Mouse (Mus musculus): ENCODE data around the gene Rad23a. TPM values are rescaled to one million over a fixed set of nuclear protein-coding genes. Genes with fewer than 3 reads are reported as not detected.

Rad23a gene
- 87.7 and 100 TPM in 2 replicates for polyA plus RNA-seq (2014; fragmentation: Nextera tagmentation; extraction: Ambion mirVana)

GRCm38 (mm10) chr8:84840248-84840999, at the start of gene Rad23a:
Rad23a (minus strand) TSS chr8:84840665.
- H3K9ac ChIP-seq (ENCODE audit: low read length): peak within 1 kb of the TSS; percentile 97
- ATAC-seq (ENCODE audit: low FRiP score) (peak; percentile 97), DNase-seq (ENCODE audit: low spot score, missing footprints) (peak; percentile 98)
- peaks cover 22% of the 10 kb centered on the region for H3K4me1 ChIP-seq (ENCODE audit: control insufficient read depth, insufficient read depth, low read length)
- under 1% methylated on average over 51 of the region's 55 CpGs for whole genome bisulfite sequencing
- H3K36me3 ChIP-seq (ENCODE audit: control insufficient read depth, insufficient read depth, low read length): peaks cover 57% of the 10 kb centered on the region
- no peaks in the 10 kb centered on the region for H3K9me3 ChIP-seq (ENCODE audit: control insufficient read depth, low read length)
- H3K27me3 ChIP-seq (ENCODE audit: control insufficient read depth, insufficient read depth, low read length): no peaks in the 10 kb centered on the region
- peak within 1 kb of the TSS; percentile 94 for H3K4me3 ChIP-seq (ENCODE audit: low read depth, low read length)
- H3K27ac ChIP-seq (ENCODE audit: low read depth, low read length): peak within 1 kb of the TSS; percentile 85
- H3K4me2 ChIP-seq: peak within 1 kb of the TSS; percentile 68

DNA sequence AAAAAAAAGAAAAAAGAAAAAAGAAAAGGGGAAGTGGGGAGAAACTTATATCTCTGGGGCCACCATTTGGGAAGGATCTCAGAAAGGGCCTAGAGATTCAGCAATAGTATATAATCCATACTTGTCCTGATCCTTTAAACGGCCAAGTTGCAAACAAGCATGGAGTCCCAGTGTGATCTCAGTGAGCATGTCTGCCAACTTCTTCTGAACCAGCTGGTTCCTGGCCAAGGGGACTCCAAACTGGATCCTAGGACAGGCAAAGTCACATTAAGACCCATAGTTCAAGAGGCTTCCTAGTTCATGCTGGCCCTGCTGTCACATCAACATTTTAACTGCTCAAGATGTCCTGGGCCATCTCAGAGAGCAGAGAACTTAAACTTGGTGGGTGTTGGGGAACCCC, 48.7 kb upstream of the Rad23a start:
- H3K4me2 ChIP-seq: no peak overlapping the region
- DNase-seq (ENCODE audit: low spot score, missing footprints): peak; percentile 56
- H3K27ac ChIP-seq (ENCODE audit: low read depth, low read length): no peak overlapping the region
- no peaks in the 10 kb centered on the region for H3K27me3 ChIP-seq (ENCODE audit: control insufficient read depth, insufficient read depth, low read length)
- H3K4me1 ChIP-seq (ENCODE audit: control insufficient read depth, insufficient read depth, low read length): peaks cover 5% of the 10 kb centered on the region
- peaks cover 3% of the 10 kb centered on the region; the same call in 1 of the 2 replicates for H3K36me3 ChIP-seq (ENCODE audit: control insufficient read depth, insufficient read depth, low read length)
- WGBS: 93% methylated on average over 1 of the region's 1 CpGs
- H3K9me3 ChIP-seq (ENCODE audit: control insufficient read depth, low read length): no peaks in the 10 kb centered on the region
- H3K4me3 ChIP-seq (ENCODE audit: low read depth, low read length): no peak overlapping the region
- no peak overlapping the region for H3K9ac ChIP-seq (ENCODE audit: low read length)
- ATAC-seq (ENCODE audit: low FRiP score): no peak

GRCm38 (mm10) chr8:84888280-84888679, 47.8 kb upstream of the Rad23a start:
- Histone ChIP-seq H3K36me3 (ENCODE audit: control insufficient read depth, insufficient read depth, low read length) (peaks cover 3% of the 10 kb centered on the region; the same call in 1 of the 2 replicates), H3K27me3 (ENCODE audit: control insufficient read depth, insufficient read depth, low read length) (no peaks in the 10 kb centered on the region), H3K4me3 (ENCODE audit: low read depth, low read length) (no peak overlapping the region), H3K4me2 (no peak overlapping the region), H3K4me1 (ENCODE audit: control insufficient read depth, insufficient read depth, low read length) (peaks cover 5% of the 10 kb centered on the region), H3K27ac (ENCODE audit: low read depth, low read length) (no peak overlapping the region), H3K9ac (ENCODE audit: low read length) (no peak overlapping the region), H3K9me3 (ENCODE audit: control insufficient read depth, low read length) (no peaks in the 10 kb centered on the region)
- WGBS: 93% methylated on average over 3 of the region's 3 CpGs
- DNase-seq (ENCODE audit: low spot score, missing footprints) (no peak), ATAC-seq (ENCODE audit: low FRiP score) (no peak)

DNA sequence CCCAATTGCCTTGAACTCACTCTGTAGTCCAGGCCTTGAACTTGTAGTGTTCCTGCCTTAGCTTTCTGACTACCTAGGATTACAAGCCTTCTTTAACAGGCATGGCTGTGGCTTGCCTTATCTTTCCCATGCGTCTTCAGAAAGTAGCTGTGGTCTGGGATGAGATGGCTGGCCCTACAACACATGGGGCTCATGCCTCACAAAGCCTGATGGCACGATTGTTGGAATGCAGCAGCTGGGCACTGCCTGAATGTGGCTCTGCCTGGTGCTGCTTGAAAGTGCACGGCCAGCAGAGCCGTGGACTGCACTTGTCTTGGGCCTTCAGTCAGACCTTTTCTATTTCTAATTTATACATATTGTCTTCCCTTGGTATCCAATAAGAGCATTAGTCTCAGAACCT, 44.3 kb upstream of the Rad23a start:
- Histone ChIP-seq H3K9me3 (ENCODE audit: control insufficient read depth, low read length) (no peaks in the 10 kb centered on the region), H3K27ac (ENCODE audit: low read depth, low read length) (no peak overlapping the region), H3K9ac (ENCODE audit: low read length) (no peak overlapping the region), H3K27me3 (ENCODE audit: control insufficient read depth, insufficient read depth, low read length) (no peaks in the 10 kb centered on the region), H3K4me1 (ENCODE audit: control insufficient read depth, insufficient read depth, low read length) (no peaks in the 10 kb centered on the region), H3K4me3 (ENCODE audit: low read depth, low read length) (no peak overlapping the region), H3K36me3 (ENCODE audit: control insufficient read depth, insufficient read depth, low read length) (peaks cover 3% of the 10 kb centered on the region; the same call in 1 of the 2 replicates), H3K4me2 (no peak overlapping the region)
- no peak for ATAC-seq (ENCODE audit: low FRiP score)
- WGBS: 87% methylated on average over 4 of the region's 4 CpGs
- DNase-seq (ENCODE audit: low spot score, missing footprints): no peak

- DNase-seq (ENCODE audit: low spot score, missing footprints) (no peak), ATAC-seq (ENCODE audit: low FRiP score) (no peak)
- H3K27me3 ChIP-seq (ENCODE audit: control insufficient read depth, insufficient read depth, low read length): no peaks in the 10 kb centered on the region
- H3K4me2 ChIP-seq: no peak overlapping the region
- no peaks in the 10 kb centered on the region for H3K9me3 ChIP-seq (ENCODE audit: control insufficient read depth, low read length)
- H3K27ac ChIP-seq (ENCODE audit: low read depth, low read length): no peak overlapping the region
- no peak overlapping the region for H3K4me3 ChIP-seq (ENCODE audit: low read depth, low read length)
- no peak overlapping the region for H3K9ac ChIP-seq (ENCODE audit: low read length)
- no peaks in the 10 kb centered on the region for H3K4me1 ChIP-seq (ENCODE audit: control insufficient read depth, insufficient read depth, low read length)
- H3K36me3 ChIP-seq (ENCODE audit: control insufficient read depth, insufficient read depth, low read length): no peaks in the 10 kb centered on the region
- 96% methylated on average over 1 of the region's 1 CpGs for WGBS
Observed at GRCm38 (mm10) chr8:84878915-84879314, 38.5 kb upstream of the Rad23a start.

DNA sequence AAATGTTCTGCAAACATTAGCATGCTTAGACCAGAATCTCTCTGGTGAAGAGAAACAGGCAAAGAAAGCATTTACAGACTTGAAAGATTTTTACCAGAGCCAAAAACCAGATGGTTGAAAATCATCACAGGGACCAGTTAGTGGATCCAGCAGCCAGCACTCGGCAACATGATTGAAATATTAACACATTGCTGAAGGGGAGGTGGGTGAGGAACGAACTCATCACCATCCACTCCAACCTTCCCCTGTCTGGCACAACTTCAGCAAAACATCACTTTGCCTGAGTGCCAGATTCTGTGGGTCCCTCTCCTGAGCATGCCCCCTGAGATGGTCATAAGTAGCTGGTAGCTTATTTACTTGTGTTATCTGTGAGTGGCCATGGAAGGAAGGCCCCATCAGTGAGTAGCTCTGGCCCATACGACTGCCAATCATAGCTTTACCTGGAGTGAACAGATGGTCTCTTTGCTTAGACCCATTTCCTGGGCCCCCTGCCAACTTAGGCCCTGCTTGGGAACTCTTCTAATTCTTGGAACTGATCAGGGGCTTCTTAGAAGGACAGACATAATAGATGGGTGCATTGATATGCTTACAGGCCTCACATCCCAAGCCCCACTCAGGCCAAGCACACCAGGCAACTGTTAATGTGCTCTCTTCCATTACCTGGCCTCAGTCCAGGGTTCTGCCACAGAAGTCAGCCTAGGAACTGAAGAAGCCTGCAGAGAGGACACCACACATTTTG, 37.0 kb upstream of the Rad23a start:
- ATAC-seq (ENCODE audit: low FRiP score) (no peak), DNase-seq (ENCODE audit: low spot score, missing footprints) (peak; percentile 23)
- Histone ChIP-seq H3K27ac (ENCODE audit: low read depth, low read length) (no peak overlapping the region), H3K27me3 (ENCODE audit: control insufficient read depth, insufficient read depth, low read length) (peaks cover 2% of the 10 kb centered on the region), H3K4me1 (ENCODE audit: control insufficient read depth, insufficient read depth, low read length) (peaks cover 1% of the 10 kb centered on the region; the same call in 1 of the 2 replicates), H3K9ac (ENCODE audit: low read length) (no peak overlapping the region), H3K36me3 (ENCODE audit: control insufficient read depth, insufficient read depth, low read length) (no peaks in the 10 kb centered on the region), H3K4me2 (no peak overlapping the region), H3K4me3 (ENCODE audit: low read depth, low read length) (no peak overlapping the region), H3K9me3 (ENCODE audit: control insufficient read depth, low read length) (no peaks in the 10 kb centered on the region)
- WGBS: 95% methylated on average over 3 of the region's 3 CpGs

GRCm38 (mm10) chr8:84874339-84874738, 33.9 kb upstream of the Rad23a start:
- ATAC-seq (ENCODE audit: low FRiP score) (no peak), DNase-seq (ENCODE audit: low spot score, missing footprints) (peak; percentile 47)
- WGBS: 96% methylated on average over 3 of the region's 3 CpGs
- H3K4me1 ChIP-seq (ENCODE audit: control insufficient read depth, insufficient read depth, low read length): peaks cover 6% of the 10 kb centered on the region; the same call in 1 of the 2 replicates
- no peaks in the 10 kb centered on the region for H3K9me3 ChIP-seq (ENCODE audit: control insufficient read depth, low read length)
- H3K4me3 ChIP-seq (ENCODE audit: low read depth, low read length): no peak overlapping the region
- H3K9ac ChIP-seq (ENCODE audit: low read length): no peak overlapping the region
- H3K36me3 ChIP-seq (ENCODE audit: control insufficient read depth, insufficient read depth, low read length): no peaks in the 10 kb centered on the region
- peaks cover 8% of the 10 kb centered on the region for H3K27me3 ChIP-seq (ENCODE audit: control insufficient read depth, insufficient read depth, low read length)
- no peak overlapping the region for H3K4me2 ChIP-seq
- H3K27ac ChIP-seq (ENCODE audit: low read depth, low read length): no peak overlapping the region

DNA sequence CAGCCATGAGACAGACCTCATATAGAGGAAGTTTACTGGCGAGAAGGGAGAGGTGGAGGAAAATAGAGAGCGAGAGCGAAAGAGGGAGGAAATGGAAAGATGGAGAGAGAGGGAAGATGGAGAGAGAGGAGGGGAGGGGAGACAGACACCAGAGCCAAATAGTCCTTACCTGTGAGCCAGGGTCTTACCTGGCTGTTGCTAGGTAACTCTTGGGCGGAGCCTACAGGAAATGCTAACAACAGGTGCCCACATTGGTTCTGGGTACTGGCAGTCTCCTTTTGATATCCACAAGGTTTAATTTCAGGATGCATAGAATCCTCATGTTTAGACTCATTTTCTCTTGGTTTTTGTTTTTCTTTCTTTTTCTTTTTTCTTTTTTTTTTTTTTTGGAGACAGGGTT, 32.6 kb upstream of the Rad23a start:
- WGBS: 80% methylated on average over 4 of the region's 4 CpGs
- no peaks in the 10 kb centered on the region for H3K9me3 ChIP-seq (ENCODE audit: control insufficient read depth, low read length)
- no peak overlapping the region for H3K27ac ChIP-seq (ENCODE audit: low read depth, low read length)
- H3K4me3 ChIP-seq (ENCODE audit: low read depth, low read length): peak overlapping the region; percentile 31; the same call in 1 of the 2 replicates
- ATAC-seq (ENCODE audit: low FRiP score) (no peak), DNase-seq (ENCODE audit: low spot score, missing footprints) (no peak)
- peak overlapping the region; percentile 71 for H3K4me2 ChIP-seq
- H3K4me1 ChIP-seq (ENCODE audit: control insufficient read depth, insufficient read depth, low read length): peaks cover 6% of the 10 kb centered on the region; the same call in 1 of the 2 replicates
- H3K9ac ChIP-seq (ENCODE audit: low read length): no peak overlapping the region
- peaks cover 3% of the 10 kb centered on the region; the same call in 1 of the 2 replicates for H3K36me3 ChIP-seq (ENCODE audit: control insufficient read depth, insufficient read depth, low read length)
- peaks cover 8% of the 10 kb centered on the region for H3K27me3 ChIP-seq (ENCODE audit: control insufficient read depth, insufficient read depth, low read length)
